Mouse (Mus musculus) midbrain, embryonic 16.5 days (tissue): ENCODE measurements at regions not wholly inside any gene's neighbourhood (a gene's known extent, or its start where the extent isn't known, plus 50 kb on each side); places are given as distances from the start of the nearest gene placed in this dataset.

Experiments
- ATAC-seq: fragments of 200-750 bp; cut with Nextera tagmentation; 2 replicates; pipeline ENCODE4 v1.8.0; 2017; ENCODE audit warnings: moderate TSS enrichment
- H3K27ac ChIP-seq: fragments of 300-500 bp; sonication (generic); 2 replicates; pipeline ENCODE4 v1.5.1; 2014; ENCODE audit warnings: mild to moderate bottlenecking, low read length, mixed read lengths
- H3K27me3 ChIP-seq: fragments of 300-500 bp; sonication (generic); 2 replicates; pipeline ENCODE4 v1.6.1; 2014; ENCODE audit warnings: low read depth, low read length, mixed read lengths; ENCODE audit not compliant: control insufficient read depth, insufficient read depth
- H3K36me3 ChIP-seq: fragments of 300-500 bp; sonication (generic); 2 replicates; pipeline ENCODE4 v1.6.1; 2014; ENCODE audit warnings: mild to moderate bottlenecking, low read length, moderate library complexity, mixed read lengths; ENCODE audit not compliant: control insufficient read depth, insufficient read depth
- H3K4me1 ChIP-seq: fragments of 300-500 bp; sonication (generic); 2 replicates; pipeline ENCODE4 v1.6.1; 2014; ENCODE audit warnings: mild to moderate bottlenecking, low read length, mixed read lengths; ENCODE audit not compliant: control insufficient read depth, insufficient read depth
- H3K4me2 ChIP-seq: fragments of 300-500 bp; sonication (generic); 2 replicates; pipeline ENCODE4 v1.6.1; 2014; ENCODE audit warnings: mild to moderate bottlenecking, low read length, mixed read lengths
- H3K4me3 ChIP-seq: fragments of 300-500 bp; sonication (generic); 2 replicates; pipeline ENCODE4 v1.5.1; 2014; ENCODE audit warnings: low read depth, mild to moderate bottlenecking, low read length, moderate library complexity, mixed read lengths
- H3K9ac ChIP-seq: fragments of 300-500 bp; sonication (generic); 2 replicates; pipeline ENCODE4 v1.6.1; 2014; ENCODE audit warnings: low read depth, low read length, mixed read lengths
- H3K9me3 ChIP-seq: fragments of 300-500 bp; sonication (generic); replicated peaks from 2 replicates; pipeline ENCODE4 v1.6.1; 2014; ENCODE audit warnings: mild to moderate bottlenecking, low read length, mixed read lengths; ENCODE audit not compliant: control insufficient read depth, poor library complexity, severe bottlenecking
- WGBS: fragments of 180-500 bp; shearing (Covaris S2); extraction: QIAGEN DNeasy Blood & Tissue Kit; methylation state at CpG from one replicate; pipeline ENCODE4 v1.1.7; 2014; 5-methylcytosine and 5-hydroxymethylcytosine counted together

- peaks cover 4% of the 10 kb centered on the region; the same call in 1 of the 2 replicates for H3K4me1 ChIP-seq
- H3K27ac ChIP-seq = no peak overlapping the region
- no peak overlapping the region for H3K4me3 ChIP-seq
- 48% methylated on average over 3 of the region's 3 CpGs for WGBS
- ATAC-seq = no peak
- peaks cover 4% of the 10 kb centered on the region; the same call in 1 of the 2 replicates for H3K27me3 ChIP-seq
- H3K9me3 ChIP-seq = no peaks in the 10 kb centered on the region
- H3K9ac ChIP-seq = no peak overlapping the region
- no peak overlapping the region for H3K4me2 ChIP-seq
- no peaks in the 10 kb centered on the region for H3K36me3 ChIP-seq
Measured at GRCm38 (mm10) chr2:158909086-158909485, 114.5 kb downstream of the Dhx35 start.

- Histone ChIP-seq H3K36me3 (no peaks in the 10 kb centered on the region), H3K9ac (no peak overlapping the region), H3K27ac (no peak overlapping the region), H3K4me3 (no peak overlapping the region), H3K9me3 (no peaks in the 10 kb centered on the region), H3K4me1 (peaks cover 4% of the 10 kb centered on the region; the same call in 1 of the 2 replicates), H3K27me3 (peaks cover 4% of the 10 kb centered on the region; the same call in 1 of the 2 replicates), H3K4me2 (no peak overlapping the region)
- no peak for ATAC-seq
- 70% methylated on average over 8 of the region's 8 CpGs for WGBS
Measured at GRCm38 (mm10) chr2:158910325-158910724, 115.7 kb downstream of the Dhx35 start.

GRCm38 (mm10) chr2:158911191-158911590 is 116.6 kb downstream of the Dhx35 start:
- no peak for ATAC-seq
- peaks cover 4% of the 10 kb centered on the region; the same call in 1 of the 2 replicates for H3K4me1 ChIP-seq
- no peak overlapping the region for H3K27ac ChIP-seq
- no peak overlapping the region for H3K4me3 ChIP-seq
- WGBS = 60% methylated on average over 7 of the region's 7 CpGs
- no peaks in the 10 kb centered on the region for H3K36me3 ChIP-seq
- no peaks in the 10 kb centered on the region for H3K9me3 ChIP-seq
- H3K9ac ChIP-seq = no peak overlapping the region
- peaks cover 4% of the 10 kb centered on the region; the same call in 1 of the 2 replicates for H3K27me3 ChIP-seq
- no peak overlapping the region for H3K4me2 ChIP-seq

GRCm38 (mm10) chr2:158912631-158913258 is 118.1 kb downstream of the Dhx35 start:
- H3K36me3 ChIP-seq = no peaks in the 10 kb centered on the region
- H3K27ac ChIP-seq = no peak overlapping the region
- no peak overlapping the region for H3K4me2 ChIP-seq
- no peak overlapping the region for H3K4me3 ChIP-seq
- H3K4me1 ChIP-seq = peaks cover 4% of the 10 kb centered on the region; the same call in 1 of the 2 replicates
- 42% methylated on average over 9 of the region's 9 CpGs for WGBS
- ATAC-seq = peak; percentile 75
- H3K9me3 ChIP-seq = no peaks in the 10 kb centered on the region
- H3K27me3 ChIP-seq = peaks cover 4% of the 10 kb centered on the region; the same call in 1 of the 2 replicates
- H3K9ac ChIP-seq = no peak overlapping the region

GRCm38 (mm10) chr2:158917398-158917797 is 122.8 kb downstream of the Dhx35 start:
- H3K36me3 ChIP-seq = no peaks in the 10 kb centered on the region
- H3K9ac ChIP-seq = no peak overlapping the region
- no peak overlapping the region for H3K27ac ChIP-seq
- ATAC-seq = no peak
- no peaks in the 10 kb centered on the region for H3K27me3 ChIP-seq
- H3K9me3 ChIP-seq = no peaks in the 10 kb centered on the region
- peaks cover 5% of the 10 kb centered on the region; the same call in 1 of the 2 replicates for H3K4me1 ChIP-seq
- no peak overlapping the region for H3K4me3 ChIP-seq
- no peak overlapping the region for H3K4me2 ChIP-seq
- 63% methylated on average over 6 of the region's 6 CpGs for WGBS

- no peak overlapping the region for H3K9ac ChIP-seq
Measured at GRCm38 (mm10) chr2:158918312-158918711, 123.7 kb downstream of the Dhx35 start.

GRCm38 (mm10) chr2:158921342-158922255 is 127.0 kb downstream of the Dhx35 start:
- H3K36me3 ChIP-seq = no peaks in the 10 kb centered on the region

More at GRCm38 (mm10) chr2:158918312-158918711, 123.7 kb downstream of the Dhx35 start:
- H3K4me1 ChIP-seq = peaks cover 2% of the 10 kb centered on the region; the same call in 1 of the 2 replicates
- no peaks in the 10 kb centered on the region for H3K27me3 ChIP-seq
- H3K4me2 ChIP-seq = no peak overlapping the region
- no peak for ATAC-seq
- H3K4me3 ChIP-seq = no peak overlapping the region
- no peak overlapping the region for H3K27ac ChIP-seq
- WGBS = 82% methylated on average over 5 of the region's 5 CpGs
- H3K36me3 ChIP-seq = no peaks in the 10 kb centered on the region
- no peaks in the 10 kb centered on the region for H3K9me3 ChIP-seq

GRCm38 (mm10) chr2:158922766-158923165 is 128.2 kb downstream of the Dhx35 start:
- peaks cover 2% of the 10 kb centered on the region; the same call in 1 of the 2 replicates for H3K4me1 ChIP-seq
- H3K36me3 ChIP-seq = no peaks in the 10 kb centered on the region
- 73% methylated on average over 5 of the region's 5 CpGs for WGBS
- no peak overlapping the region for H3K4me2 ChIP-seq
- H3K27ac ChIP-seq = no peak overlapping the region
- no peak overlapping the region for H3K9ac ChIP-seq
- H3K4me3 ChIP-seq = no peak overlapping the region
- ATAC-seq = no peak
- H3K9me3 ChIP-seq = no peaks in the 10 kb centered on the region
- H3K27me3 ChIP-seq = no peaks in the 10 kb centered on the region

More at GRCm38 (mm10) chr2:158921342-158922255, 127.0 kb downstream of the Dhx35 start:
- no peak for ATAC-seq
- 22% methylated on average over 12 of the region's 12 CpGs for WGBS
- H3K4me1 ChIP-seq = peaks cover 2% of the 10 kb centered on the region; the same call in 1 of the 2 replicates
- no peak overlapping the region for H3K4me3 ChIP-seq
- H3K9me3 ChIP-seq = no peaks in the 10 kb centered on the region
- H3K4me2 ChIP-seq = no peak overlapping the region
- no peak overlapping the region for H3K9ac ChIP-seq
- no peaks in the 10 kb centered on the region for H3K27me3 ChIP-seq
- H3K27ac ChIP-seq = no peak overlapping the region
